Mouse (Mus musculus) fibroblast of lung, adult 2 months (primary cell): ENCODE measurements at regions not wholly inside any gene's neighbourhood (a gene's known extent, or its start where the extent isn't known, plus 50 kb on each side); places are given as distances from the start of the nearest gene placed in this dataset.
A peak's percentile ranks its signal among the peaks of the same experiment; 100 is the strongest.
"Not testable (repeated sequence)": the region's sequence is repeated elsewhere in the genome, so short reads cannot be mapped to it uniquely, and the experiment has no call there.

Source experiments
- DNase-seq: peaks from one replicate; pipeline ENCODE4 v3.0.0-alpha.2; 2011; ENCODE audit warnings: low read depth

GRCm38 (mm10) chr7:111969198-111969887, 54.0 kb upstream of the Usp47 start:
- peak; percentile 49 for DNase-seq

DNA sequence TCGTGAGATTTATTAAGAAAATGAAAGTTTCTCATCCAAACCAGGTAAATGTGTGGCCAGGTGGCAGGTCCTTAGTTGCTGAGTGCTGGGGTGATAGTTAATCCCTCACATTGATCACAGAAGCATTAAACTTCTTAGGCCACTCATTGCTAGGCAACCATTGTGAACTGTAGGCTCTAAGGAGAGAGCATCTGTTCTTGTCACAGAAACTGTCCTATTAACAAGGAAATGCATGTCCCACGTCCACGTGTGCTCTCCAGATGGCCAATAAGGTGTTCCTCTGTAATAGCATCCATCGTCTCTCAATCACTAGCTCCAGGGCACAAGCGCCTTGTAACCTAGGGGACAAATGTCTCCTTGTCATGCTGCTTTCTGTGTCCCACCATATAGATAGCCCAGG, 55.0 kb upstream of the Usp47 start:
- no peak for DNase-seq

GRCm38 (mm10) chr7:111966716-111967115, 56.6 kb upstream of the Usp47 start:
- DNase-seq = no peak

DNA sequence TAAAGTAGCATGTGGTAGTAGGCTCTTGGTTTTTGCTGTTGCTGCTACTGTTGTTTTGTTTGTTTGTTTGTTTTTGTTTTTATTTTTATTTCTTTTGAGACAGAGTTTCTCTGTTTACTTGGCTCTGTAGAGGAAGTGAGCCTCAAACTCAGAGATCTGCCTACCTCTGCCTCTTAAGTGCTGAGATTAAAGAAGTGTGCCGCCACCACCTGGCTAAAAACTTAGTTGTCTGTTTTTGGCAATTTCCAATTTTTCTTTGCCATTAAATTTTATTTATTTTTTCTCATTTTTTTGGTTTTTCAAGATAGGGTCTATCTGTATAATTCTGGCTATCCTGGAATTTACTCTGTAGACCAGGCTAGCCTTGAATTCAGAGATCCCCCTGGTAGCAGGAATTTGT, 59.3 kb upstream of the Usp47 start:
- no peak for DNase-seq

GRCm38 (mm10) chr7:111959977-111960376, 63.3 kb upstream of the Usp47 start:
- no peak for DNase-seq

- DNase-seq = no peak
These were observed 66.6 kb upstream of the Usp47 start for GRCm38 (mm10) chr7:111956671-111957070.

- DNase-seq = no peak
These were observed 83.7 kb upstream of the Usp47 start for GRCm38 (mm10) chr7:111939631-111940030.

- DNase-seq = no peak
These were observed 85.8 kb upstream of the Usp47 start for GRCm38 (mm10) chr7:111937547-111937946.

DNA sequence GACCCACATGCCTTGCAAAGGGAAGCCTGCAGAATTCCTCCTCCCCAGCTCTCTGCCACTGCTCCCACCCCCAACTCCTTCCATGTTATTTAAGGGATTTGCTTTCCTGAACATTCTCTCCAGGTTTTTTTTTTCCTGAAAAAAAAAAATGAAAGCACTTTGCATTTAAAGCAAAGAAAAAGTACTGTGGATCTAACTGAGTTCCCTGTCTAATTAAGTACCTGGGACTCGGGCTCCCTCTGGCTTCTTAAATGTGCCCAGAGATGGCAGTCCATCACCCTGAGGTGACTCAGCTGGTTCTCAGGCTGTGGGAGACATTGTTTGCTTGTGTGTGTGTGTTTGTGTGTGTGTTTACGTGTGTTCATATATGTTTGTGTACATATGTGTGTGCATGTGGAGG, 86.2 kb upstream of the Usp47 start:
- no peak for DNase-seq

- no peak for DNase-seq
These were observed 90.6 kb upstream of the Usp47 start for GRCm38 (mm10) chr7:111932725-111933124.

DNA sequence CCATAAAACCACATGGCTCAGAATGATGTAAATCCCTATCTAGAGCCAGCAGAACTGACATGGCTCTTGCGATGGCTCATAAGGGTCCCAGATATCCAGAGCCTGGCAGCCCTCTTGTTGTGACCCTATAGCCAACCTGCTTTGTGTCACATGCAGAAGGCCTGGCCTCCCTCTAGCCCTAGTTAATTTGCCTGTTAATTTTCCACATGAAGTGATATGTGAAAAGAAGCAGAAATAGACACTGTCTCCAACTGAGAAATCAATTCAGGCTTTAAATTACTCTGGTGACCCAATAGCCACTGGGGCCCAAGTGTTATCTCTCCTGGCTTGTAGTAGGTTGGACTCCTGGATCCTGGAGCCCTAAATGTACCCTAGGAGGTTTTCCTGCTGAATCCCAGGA, 103.3 kb upstream of the Usp47 start:
- no peak for DNase-seq

- no peak for DNase-seq
These were observed 119.5 kb upstream of the Usp47 start for GRCm38 (mm10) chr7:111903741-111904231.

DNA sequence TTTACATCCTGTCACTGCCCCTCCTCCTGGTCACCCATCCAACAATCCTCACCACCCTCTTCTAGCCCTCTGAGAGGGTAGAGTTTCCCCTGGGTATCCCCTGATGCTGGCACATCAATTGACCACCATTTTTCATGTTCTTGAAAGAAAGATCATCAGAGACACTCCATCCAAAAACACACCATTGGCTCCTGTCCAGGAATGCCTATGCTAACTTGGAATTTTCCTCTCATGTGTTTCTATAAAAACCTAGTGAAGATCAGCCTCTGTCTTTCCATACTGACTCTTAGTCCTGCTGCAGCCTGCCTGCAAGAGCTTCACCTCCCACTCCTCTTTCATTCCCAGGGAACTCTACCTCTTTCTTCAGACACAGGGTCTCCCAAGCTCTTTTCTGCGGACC, 117.2 kb upstream of the Galnt18 start:
- DNase-seq = no peak

DNA sequence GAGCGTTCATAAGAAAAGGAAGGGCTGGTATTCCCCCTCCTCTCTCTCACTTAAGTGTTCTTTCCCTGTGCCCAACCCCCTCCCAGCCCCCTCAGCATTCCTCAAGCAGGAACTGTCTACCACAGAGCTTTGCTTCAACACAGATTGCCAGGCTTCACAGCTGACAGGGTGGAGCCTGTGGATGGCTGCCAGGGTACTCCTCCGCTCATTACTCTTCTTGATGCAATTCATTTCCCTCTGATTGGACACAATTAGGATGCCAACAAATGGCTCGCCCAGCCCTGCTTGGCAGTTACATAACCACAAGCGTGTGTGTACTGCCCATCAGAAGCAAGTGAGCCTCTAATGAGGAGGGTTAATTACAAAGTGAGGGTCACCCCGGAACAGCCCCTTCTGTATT, 116.5 kb upstream of the Galnt18 start:
- DNase-seq = no peak

DNA sequence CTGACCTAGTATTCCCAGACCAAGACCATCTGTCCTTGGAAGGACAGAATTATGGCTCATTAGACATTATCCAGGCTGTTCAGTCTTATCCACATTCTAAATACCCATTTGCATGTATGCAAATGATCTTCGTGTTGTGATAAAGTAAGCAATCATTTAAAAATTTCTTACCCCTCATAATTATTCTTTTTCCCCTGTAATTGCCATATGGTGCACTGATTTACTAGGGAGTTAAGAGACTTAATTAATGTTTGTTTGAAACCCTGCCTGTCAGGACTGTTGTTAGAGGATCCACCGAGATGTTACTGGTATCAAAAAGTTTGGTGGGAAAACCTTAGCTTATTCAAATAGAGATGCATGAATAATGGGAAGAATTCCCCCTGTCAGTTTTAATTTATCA, 103.2 kb upstream of the Galnt18 start:
- DNase-seq = no peak

GRCm38 (mm10) chr7:111880067-111880675, 100.4 kb upstream of the Galnt18 start:
- DNase-seq = no peak

DNA sequence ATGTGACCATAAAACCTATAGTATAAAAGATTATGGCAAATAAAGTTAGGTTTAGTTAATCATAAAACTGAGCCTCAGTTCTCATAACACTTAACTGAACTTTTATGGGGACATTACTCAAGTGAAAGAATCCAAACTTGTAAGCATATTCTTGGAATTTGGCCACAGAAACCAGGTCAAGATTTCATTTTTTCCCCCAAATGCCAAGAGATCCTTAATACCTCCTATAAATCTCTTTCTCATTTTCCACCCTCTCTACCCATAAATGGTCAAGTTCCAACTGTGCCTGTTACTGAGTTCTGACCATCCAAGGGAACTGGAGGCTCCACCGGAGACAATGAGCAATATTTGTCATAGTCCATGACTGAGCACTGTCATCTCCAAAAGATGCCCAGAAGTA, 97.8 kb upstream of the Galnt18 start:
- no peak for DNase-seq

GRCm38 (mm10) chr7:111875949-111876348, 96.2 kb upstream of the Galnt18 start:
- no peak for DNase-seq

- no peak for DNase-seq
These were observed 89.6 kb upstream of the Galnt18 start for GRCm38 (mm10) chr7:111869337-111869736.

GRCm38 (mm10) chr7:111863035-111863434, 83.3 kb upstream of the Galnt18 start:
- no peak for DNase-seq

DNA sequence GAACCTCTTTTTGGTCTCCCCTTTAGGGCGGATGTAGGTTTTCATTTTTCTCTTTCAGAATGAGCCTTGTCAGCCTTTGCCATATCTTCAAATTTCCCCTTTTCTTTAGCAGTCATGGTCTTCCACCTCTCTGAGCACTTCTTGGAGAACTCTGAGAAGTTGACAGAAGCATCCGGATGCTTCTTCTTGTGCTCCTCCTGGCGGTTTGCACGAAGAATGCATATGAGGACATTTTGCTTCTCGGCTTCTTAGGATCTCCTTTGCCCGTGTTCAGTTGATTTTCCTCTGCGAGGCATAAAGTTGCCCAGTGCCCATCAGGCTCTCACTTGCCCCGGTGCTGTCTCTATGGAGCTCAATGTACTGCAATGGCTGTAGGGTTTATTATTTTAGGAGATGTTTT, 78.5 kb upstream of the Galnt18 start:
- not testable (repeated sequence) for DNase-seq

- no peak for DNase-seq
These were observed 77.2 kb upstream of the Galnt18 start for GRCm38 (mm10) chr7:111856977-111857376.

DNA sequence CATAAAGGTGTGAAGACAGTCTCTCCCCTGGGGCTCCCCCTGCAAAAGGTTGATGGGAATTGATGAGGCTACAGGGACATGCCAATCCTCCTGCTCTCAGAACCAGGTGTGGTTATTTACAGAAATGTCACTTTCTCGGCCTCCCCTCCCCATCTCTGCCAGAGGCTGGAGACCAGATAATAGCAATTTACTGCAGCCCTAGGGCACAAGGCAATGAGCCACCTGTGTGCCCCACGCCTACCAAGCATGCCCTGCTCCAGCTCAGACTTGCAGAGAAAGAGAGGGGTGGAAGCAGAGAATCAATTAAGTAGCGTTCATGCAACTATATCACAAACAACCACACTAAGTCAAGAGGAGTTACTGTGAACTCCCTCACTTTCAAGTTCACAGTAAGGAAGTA, 75.5 kb upstream of the Galnt18 start:
- no peak for DNase-seq

GRCm38 (mm10) chr7:111846417-111846816, 66.6 kb upstream of the Galnt18 start:
- no peak for DNase-seq
